In the genomic region with DNA sequence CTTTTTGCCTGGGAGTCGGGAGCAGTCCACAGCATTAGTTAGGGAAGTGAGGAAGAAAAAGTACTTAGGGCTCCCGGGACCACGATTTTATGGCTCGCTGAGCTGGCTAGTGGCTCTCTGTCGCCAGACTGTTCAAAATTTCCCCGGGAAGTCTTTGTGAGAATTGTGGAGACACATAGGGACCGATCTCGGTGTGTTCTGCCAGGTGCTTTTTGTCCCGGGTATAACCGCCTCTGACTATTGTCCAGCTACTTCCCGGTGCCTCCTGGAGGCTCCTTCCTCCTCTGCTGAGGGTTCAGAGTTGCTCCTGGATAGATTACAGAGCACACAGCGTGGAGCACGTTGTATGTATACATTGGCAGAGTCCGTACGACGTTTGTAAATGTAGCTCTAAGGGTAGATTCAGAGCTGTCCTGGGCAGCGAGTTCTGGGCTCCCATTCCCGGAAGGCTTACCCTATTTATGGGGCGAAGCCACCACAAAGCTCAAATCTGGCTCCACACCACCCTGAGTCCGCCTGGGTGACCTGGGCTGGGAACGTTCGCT, we compare ENCODE assay signal across 7 mouse cellular contexts. TPM values are rescaled to one million over a fixed set of nuclear protein-coding genes. Genes with fewer than 3 reads are reported as not detected.
DNase-seq lines count a peak whose midpoint lies in the region; ATAC-seq and TF ChIP-seq lines count a peak whose summit lies in the region.

No protein-coding gene starts in this region.

- peaks cover 21% of the 10 kb centered on the region; the same call in 1 of the 2 replicates for H3K4me1 ChIP-seq in forebrain, embryonic 13.5 days
- no peaks in the 10 kb centered on the region for H3K4me1 ChIP-seq in hindbrain, embryonic 11.5 days (replicated peaks; ENCODE audit: control insufficient read depth, insufficient read depth, low read length)
- H3K4me1 ChIP-seq in limb, embryonic 11.5 days (ENCODE audit: control insufficient read depth, insufficient read depth, low read length): no peaks in the 10 kb centered on the region
- H3K4me1 ChIP-seq in midbrain, embryonic 14.5 days (ENCODE audit: control insufficient read depth, insufficient read depth, low read length): peaks cover 5% of the 10 kb centered on the region; the same call in 1 of the 2 replicates

- TF ChIP-seq CTCF in C2C12 (IDR thresholded peaks at IDR 0.05; ENCODE audit: control insufficient read depth, insufficient read depth, insufficient read length): no peak

- H3ac ChIP-seq in C2C12 (ENCODE audit: control insufficient read depth, insufficient read length, low read depth): peak overlapping the region; percentile 85

- H3K4me2 ChIP-seq in forebrain, embryonic 13.5 days: peak overlapping the region; percentile 93
- H3K4me2 ChIP-seq in hindbrain, embryonic 11.5 days (replicated peaks; ENCODE audit: low read depth, low read length): peak overlapping the region; percentile 59
- peak overlapping the region; percentile 76 for H3K4me2 ChIP-seq in limb, embryonic 11.5 days (ENCODE audit: low read depth, severe bottlenecking)
- peak overlapping the region; percentile 88 for H3K4me2 ChIP-seq in midbrain, embryonic 14.5 days (ENCODE audit: low read length)

- peak overlapping the region; percentile 82 for H3K9ac ChIP-seq in forebrain, embryonic 13.5 days
- H3K9ac ChIP-seq in hindbrain, embryonic 11.5 days (ENCODE audit: low read depth, low read length): peak overlapping the region; percentile 88
- peak overlapping the region; percentile 90 for H3K9ac ChIP-seq in limb, embryonic 11.5 days (ENCODE audit: low read length)
- H3K9ac ChIP-seq in midbrain, embryonic 14.5 days (replicated peaks; ENCODE audit: low read length): peak overlapping the region; percentile 79

- H3K79me3 ChIP-seq in C2C12 (ENCODE audit: low read depth): peaks cover 47% of the 10 kb centered on the region

- no peaks in the 10 kb centered on the region for H3K36me3 ChIP-seq in C2C12 (ENCODE audit: control insufficient read depth, insufficient read depth)
- no peaks in the 10 kb centered on the region for H3K36me3 ChIP-seq in forebrain, embryonic 13.5 days (ENCODE audit: poor library complexity, severe bottlenecking)
- H3K36me3 ChIP-seq in hindbrain, embryonic 11.5 days (ENCODE audit: control insufficient read depth, insufficient read depth, low read length): no peaks in the 10 kb centered on the region
- H3K36me3 ChIP-seq in limb, embryonic 11.5 days (ENCODE audit: control insufficient read depth, insufficient read depth, low read length): no peaks in the 10 kb centered on the region
- no peaks in the 10 kb centered on the region for H3K36me3 ChIP-seq in midbrain, embryonic 14.5 days (ENCODE audit: control insufficient read depth, insufficient read depth, low read length)

- H3K4me3 ChIP-seq in C2C12 (ENCODE audit: insufficient read depth, poor library complexity, severe bottlenecking): peak overlapping the region; percentile 89
- peak overlapping the region; percentile 56 for H3K4me3 ChIP-seq in forebrain, embryonic 13.5 days
- H3K4me3 ChIP-seq in hindbrain, embryonic 11.5 days (ENCODE audit: low read depth, low read length): peak overlapping the region; percentile 68
- peak overlapping the region; percentile 74 for H3K4me3 ChIP-seq in limb, embryonic 11.5 days (ENCODE audit: low read depth, low read length)
- H3K4me3 ChIP-seq in midbrain, embryonic 14.5 days (replicated peaks; ENCODE audit: low read depth, low read length): peak overlapping the region; percentile 71

- WGBS in forebrain, embryonic 13.5 days: 0% methylated on average over 22 of the region's 22 CpGs
- WGBS in hindbrain, embryonic 11.5 days: under 1% methylated on average over 22 of the region's 22 CpGs
- under 1% methylated on average over 22 of the region's 22 CpGs for WGBS in limb, embryonic 11.5 days
- under 1% methylated on average over 22 of the region's 22 CpGs for WGBS in midbrain, embryonic 14.5 days

- H3K27ac ChIP-seq in forebrain, embryonic 13.5 days: peak overlapping the region; percentile 51
- H3K27ac ChIP-seq in hindbrain, embryonic 11.5 days (ENCODE audit: low read depth, low read length): peak overlapping the region; percentile 92
- 0 out of 2 replicates have a peak overlapping the region, but pooled peaks have one; percentile 56 for H3K27ac ChIP-seq in limb, embryonic 11.5 days (replicated peaks; ENCODE audit: low read depth, low read length)
- peak overlapping the region; percentile 90 for H3K27ac ChIP-seq in midbrain, embryonic 14.5 days (replicated peaks; ENCODE audit: low read depth, low read length)

- H3K27me3 ChIP-seq in C2C12 (ENCODE audit: control insufficient read depth, insufficient read depth, insufficient read length): no peaks in the 10 kb centered on the region
- H3K27me3 ChIP-seq in forebrain, embryonic 13.5 days: no peaks in the 10 kb centered on the region
- no peaks in the 10 kb centered on the region for H3K27me3 ChIP-seq in hindbrain, embryonic 11.5 days (ENCODE audit: control insufficient read depth, insufficient read depth, low read length)
- no peaks in the 10 kb centered on the region for H3K27me3 ChIP-seq in limb, embryonic 11.5 days (ENCODE audit: control insufficient read depth, insufficient read depth, low read length)
- no peaks in the 10 kb centered on the region for H3K27me3 ChIP-seq in midbrain, embryonic 14.5 days (ENCODE audit: control insufficient read depth, insufficient read depth, low read length)

- no peak for ATAC-seq in forebrain, embryonic 13.5 days
- ATAC-seq in hindbrain, embryonic 11.5 days (ENCODE audit: low FRiP score): peak; percentile 6; the same call in 1 of the 2 replicates
- no peak for ATAC-seq in limb, embryonic 11.5 days (ENCODE audit: insufficient number of reproducible peaks, low FRiP score, low TSS enrichment, low read depth)
- no peak for ATAC-seq in midbrain, embryonic 14.5 days (ENCODE audit: low FRiP score, low TSS enrichment)

- DNase-seq in ES-CJ7 (ENCODE audit: low read depth, low spot score): peak; percentile 5
- peak; percentile 62 for DNase-seq in hindbrain, embryonic 11.5 days (ENCODE audit: low spot score)
- DNase-seq in limb, embryonic 11.5 days (ENCODE audit: low spot score): peak; percentile 68
- DNase-seq in midbrain, embryonic 14.5 days: peak; percentile 63
- no peak for DNase-seq in thymus, postnatal 0 days (ENCODE audit: low spot score)

- H3K79me2 ChIP-seq in C2C12 (ENCODE audit: control insufficient read depth, insufficient read depth): peaks cover 58% of the 10 kb centered on the region

- no peaks in the 10 kb centered on the region for H3K9me3 ChIP-seq in forebrain, embryonic 13.5 days (replicated peaks)
- no peaks in the 10 kb centered on the region for H3K9me3 ChIP-seq in hindbrain, embryonic 11.5 days (ENCODE audit: control insufficient read depth, low read length)
- no peaks in the 10 kb centered on the region for H3K9me3 ChIP-seq in limb, embryonic 11.5 days (ENCODE audit: control insufficient read depth, low read length)
- no peaks in the 10 kb centered on the region for H3K9me3 ChIP-seq in midbrain, embryonic 14.5 days (ENCODE audit: control insufficient read depth, low read length)

TF ChIP-seq in C2C12, 6 proteins besides CTCF, POLR2A, EP300 and RAD21:
- peak; percentile 18 for TF ChIP-seq MAX (IDR thresholded peaks at IDR 0.05)
- no peak for TF ChIP-seq CEBPB (IDR thresholded peaks at IDR 0.05; ENCODE audit: low read depth)
TF ChIP-seq in C2C12: peak in this region for 1.

RNA-seq across cellular contexts. Expression of a gene that starts 0.9 kb away (rescaled TPM):
- polyA plus RNA-seq in C2C12 (2012; fragmentation: generic; extraction: Trizol): 13.7 TPM
- 19.2 and 20.0 TPM in 2 replicates for polyA plus RNA-seq in forebrain, embryonic 13.5 days (2015; fragmentation: Nextera tagmentation; extraction: Ambion mirVana)
- 23.2 and 29.6 TPM in 2 replicates for polyA plus RNA-seq in hindbrain, embryonic 11.5 days (2014; fragmentation: Nextera tagmentation; extraction: Ambion mirVana)
- 38.4 and 43.2 TPM in 2 replicates for polyA plus RNA-seq in limb, embryonic 11.5 days (2014; fragmentation: Nextera tagmentation; extraction: Ambion mirVana)
- polyA plus RNA-seq in midbrain, embryonic 14.5 days (2014; fragmentation: Nextera tagmentation; extraction: Ambion mirVana): 26.4 and 26.6 TPM in 2 replicates
- polyA plus RNA-seq in thymus, postnatal 0 days (2015; fragmentation: Nextera tagmentation; extraction: Ambion mirVana): 5.3 and 6.6 TPM in 2 replicates
